Mouse (Mus musculus) thymus, postnatal 4 days (tissue): Measurements from ENCODE around the gene Trrap.
"Not testable (repeated sequence)": the region's sequence is repeated elsewhere in the genome, so short reads cannot be mapped to it uniquely, and the experiment has no call there.

Experiments used
- DNase-seq: peaks from one replicate; pipeline ENCODE4 v3.0.0; 2021

The Trrap gene

GRCm38 (mm10) chr5:144767106-144767798, at the start of gene Trrap:
Gene Trrap, plus strand, starts transcription at chr5:144767732.
- DNase-seq: not testable (repeated sequence)

GRCm38 (mm10) chr5:144719781-144720180, 47.8 kb upstream of the Trrap start:
- no peak for DNase-seq

- DNase-seq: no peak
Observed at GRCm38 (mm10) chr5:144720281-144720680, 47.3 kb upstream of the Trrap start.

- DNase-seq: no peak
Observed at GRCm38 (mm10) chr5:144724926-144725325, 42.6 kb upstream of the Trrap start.

- no peak for DNase-seq
Observed at GRCm38 (mm10) chr5:144725554-144725953, 42.0 kb upstream of the Trrap start.

GRCm38 (mm10) chr5:144727119-144727518, 40.4 kb upstream of the Trrap start:
- peak; percentile 79 for DNase-seq

- DNase-seq: no peak
Observed at GRCm38 (mm10) chr5:144728237-144728636, 39.3 kb upstream of the Trrap start.

- no peak for DNase-seq
Observed at GRCm38 (mm10) chr5:144729216-144729615, 38.3 kb upstream of the Trrap start.

- peak; percentile 54 for DNase-seq
Observed at GRCm38 (mm10) chr5:144733953-144734352, 33.6 kb upstream of the Trrap start.

- peak; percentile 79 for DNase-seq
Observed at GRCm38 (mm10) chr5:144734949-144735348, 32.6 kb upstream of the Trrap start.

GRCm38 (mm10) chr5:144737101-144737500, 30.4 kb upstream of the Trrap start:
- no peak for DNase-seq

GRCm38 (mm10) chr5:144752432-144752831, 15.1 kb upstream of the Trrap start:
- DNase-seq: peak; percentile 57

- DNase-seq: peak; percentile 63
Observed at GRCm38 (mm10) chr5:144753041-144753440, 14.5 kb upstream of the Trrap start.

- no peak for DNase-seq
Observed at GRCm38 (mm10) chr5:144755191-144755590, 12.3 kb upstream of the Trrap start.

- DNase-seq: no peak
Observed at GRCm38 (mm10) chr5:144757402-144757801, 10.1 kb upstream of the Trrap start.

- no peak for DNase-seq
Observed at GRCm38 (mm10) chr5:144758422-144758821, 9.1 kb upstream of the Trrap start.

- peak; percentile 33 for DNase-seq
Observed at GRCm38 (mm10) chr5:144761161-144761868, 6.2 kb upstream of the Trrap start, which contains the start of gene Tmem130. Gene Tmem130, minus strand, starts transcription at chr5:144761818.

GRCm38 (mm10) chr5:144766026-144766425, 1.5 kb upstream of the Trrap start:
- DNase-seq: no peak

GRCm38 (mm10) chr5:144766646-144767045, 886 bp upstream of the Trrap start:
- DNase-seq: no peak

GRCm38 (mm10) chr5:144767911-144768841, 644 bp downstream of the Trrap start:
- DNase-seq: peak; percentile 96

GRCm38 (mm10) chr5:144769067-144769482, 1.5 kb downstream of the Trrap start:
- no peak for DNase-seq

- no peak for DNase-seq
Observed at GRCm38 (mm10) chr5:144773231-144773630, 5.7 kb downstream of the Trrap start.

- DNase-seq: no peak
Observed at GRCm38 (mm10) chr5:144780654-144781053, 13.1 kb downstream of the Trrap start.
